Mouse (Mus musculus): ENCODE measurements around the gene Pfkfb3. TPM values are rescaled to one million over a fixed set of nuclear protein-coding genes. Genes with fewer than 3 reads are reported as not detected.

Gene Pfkfb3
- polyA plus RNA-seq, 1 experiment from 2014 or later, result 3.3 TPM

DNA sequence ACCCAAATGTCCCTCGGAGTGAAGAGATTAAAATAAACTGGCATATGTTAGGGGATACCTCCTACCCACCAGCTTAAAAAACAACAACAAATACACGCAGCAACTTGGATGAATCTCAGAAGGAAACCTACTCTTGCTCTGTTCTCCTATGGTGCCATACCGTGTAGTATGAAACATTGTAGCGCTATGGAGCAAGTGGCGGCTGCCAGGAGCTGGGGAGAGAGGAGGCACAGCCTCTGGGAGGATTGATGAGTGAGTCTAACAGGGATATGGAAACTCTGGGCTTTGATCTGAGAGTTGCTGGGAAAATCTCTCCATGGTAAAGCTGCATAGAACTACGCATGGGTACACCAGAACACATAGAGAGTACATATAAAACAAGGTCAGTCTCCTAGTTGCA, 126.3 kb downstream of the Pfkfb3 start:
- no peak overlapping the region for H3K4me2 ChIP-seq (ENCODE audit: low read depth, low read length)
- H3K4me3 ChIP-seq (ENCODE audit: low read depth, low read length), result no peak overlapping the region
- TF ChIP-seq EP300 (IDR thresholded peaks at IDR 0.05; ENCODE audit: low read depth) (no peak), CTCF (IDR thresholded peaks at IDR 0.05; ENCODE audit: low read depth) (no peak)
- DNase-seq (no peak), ATAC-seq (no peak)
- no peaks in the 10 kb centered on the region for H3K9me3 ChIP-seq (ENCODE audit: low read length)
- 84% methylated on average over 6 of the region's 6 CpGs for WGBS (ENCODE audit: insufficient replicate concordance)
- no peaks in the 10 kb centered on the region for H3K36me3 ChIP-seq (replicated peaks; ENCODE audit: insufficient read depth, low read length)
- no peaks in the 10 kb centered on the region for H3K27me3 ChIP-seq (ENCODE audit: insufficient read depth, low read length)
- H3K4me1 ChIP-seq (ENCODE audit: insufficient read depth), result peaks cover 32% of the 10 kb centered on the region
- H3K9ac ChIP-seq (replicated peaks), result no peak overlapping the region
- H3K27ac ChIP-seq (ENCODE audit: low read depth), result no peak overlapping the region

DNA sequence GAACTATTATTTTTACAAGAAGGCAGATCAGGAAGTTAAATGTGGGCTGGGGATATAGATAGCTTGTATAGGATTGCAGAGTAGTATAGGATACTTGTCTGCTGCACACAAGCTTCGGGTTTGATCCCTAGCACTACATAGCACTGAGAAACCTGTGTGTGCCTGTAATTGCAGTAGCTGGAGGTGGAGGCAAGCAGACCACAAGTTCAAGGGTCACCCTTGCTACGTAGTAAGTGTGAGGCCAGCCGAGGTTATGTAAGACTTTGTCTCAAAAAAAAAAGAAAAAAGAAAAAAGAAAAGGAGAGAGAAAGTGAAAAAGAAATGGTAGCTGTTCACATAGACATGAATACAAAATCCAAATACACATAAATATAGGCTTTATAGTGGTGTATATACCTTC, 127.5 kb downstream of the Pfkfb3 start:
- no peaks in the 10 kb centered on the region for H3K27me3 ChIP-seq (ENCODE audit: insufficient read depth, low read length)
- WGBS (ENCODE audit: insufficient replicate concordance), result 17% methylated on average over 3 of the region's 3 CpGs
- TF ChIP-seq CTCF (IDR thresholded peaks at IDR 0.05; ENCODE audit: low read depth) (no peak), EP300 (IDR thresholded peaks at IDR 0.05; ENCODE audit: low read depth) (no peak)
- H3K4me2 ChIP-seq (ENCODE audit: low read depth, low read length), result no peak overlapping the region
- H3K4me1 ChIP-seq (ENCODE audit: insufficient read depth), result peaks cover 32% of the 10 kb centered on the region
- no peaks in the 10 kb centered on the region for H3K36me3 ChIP-seq (replicated peaks; ENCODE audit: insufficient read depth, low read length)
- DNase-seq (no peak), ATAC-seq (no peak)
- H3K9ac ChIP-seq (replicated peaks), result no peak overlapping the region
- no peaks in the 10 kb centered on the region for H3K9me3 ChIP-seq (ENCODE audit: low read length)
- peak overlapping the region; percentile 22; the same call in 1 of the 2 replicates for H3K27ac ChIP-seq (ENCODE audit: low read depth)
- H3K4me3 ChIP-seq (ENCODE audit: low read depth, low read length), result no peak overlapping the region

DNA sequence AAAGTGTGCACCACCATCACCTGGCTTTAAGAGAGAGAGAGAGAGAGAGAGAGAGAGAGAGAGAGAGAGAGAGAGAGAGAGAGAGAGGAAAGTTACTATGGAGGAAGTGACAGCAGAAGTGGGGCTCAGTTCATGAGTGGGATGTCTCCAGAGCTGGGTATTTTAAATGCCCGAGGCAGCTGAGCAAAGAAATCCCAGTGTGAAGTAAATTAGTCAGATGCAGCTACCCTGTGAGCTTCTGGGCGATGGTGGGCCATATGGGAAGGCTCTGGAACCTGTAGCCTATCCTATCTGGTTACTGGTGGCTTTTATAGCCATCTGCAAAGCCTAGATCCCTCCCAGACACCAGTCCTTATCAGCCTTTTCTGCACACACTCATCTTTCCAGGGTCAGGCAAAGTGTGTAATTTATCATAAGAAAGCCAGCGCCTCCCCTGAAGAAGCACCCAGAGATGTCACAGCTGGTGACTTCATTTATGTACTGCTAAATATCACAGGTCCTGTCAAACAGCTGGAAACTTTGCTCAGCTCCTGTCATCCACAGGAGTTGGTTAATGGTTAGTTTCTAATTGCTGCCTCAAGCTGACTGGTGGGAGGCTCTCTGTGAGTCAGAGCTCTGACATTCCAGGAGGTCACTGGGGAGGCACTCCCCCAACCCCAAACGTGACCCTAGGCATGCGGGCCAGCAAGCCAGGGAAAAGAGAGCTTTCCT, 128.3 kb downstream of the Pfkfb3 start:
- peak overlapping the region; percentile 31; the same call in 1 of the 2 replicates for H3K27ac ChIP-seq (ENCODE audit: low read depth)
- peaks cover 30% of the 10 kb centered on the region for H3K4me1 ChIP-seq (ENCODE audit: insufficient read depth)
- H3K4me3 ChIP-seq (ENCODE audit: low read depth, low read length), result no peak overlapping the region
- ATAC-seq (peak; percentile 68), DNase-seq (no peak)
- no peaks in the 10 kb centered on the region for H3K27me3 ChIP-seq (ENCODE audit: insufficient read depth, low read length)
- no peak overlapping the region for H3K4me2 ChIP-seq (ENCODE audit: low read depth, low read length)
- TF ChIP-seq CTCF (IDR thresholded peaks at IDR 0.05; ENCODE audit: low read depth) (no peak), EP300 (IDR thresholded peaks at IDR 0.05; ENCODE audit: low read depth) (peak; percentile 29; the same call in 1 of the 2 replicates)
- no peaks in the 10 kb centered on the region for H3K9me3 ChIP-seq (ENCODE audit: low read length)
- H3K36me3 ChIP-seq (replicated peaks; ENCODE audit: insufficient read depth, low read length), result no peaks in the 10 kb centered on the region
- no peak overlapping the region for H3K9ac ChIP-seq (replicated peaks)
- 33% methylated on average over 5 of the region's 5 CpGs for WGBS (ENCODE audit: insufficient replicate concordance)

DNA sequence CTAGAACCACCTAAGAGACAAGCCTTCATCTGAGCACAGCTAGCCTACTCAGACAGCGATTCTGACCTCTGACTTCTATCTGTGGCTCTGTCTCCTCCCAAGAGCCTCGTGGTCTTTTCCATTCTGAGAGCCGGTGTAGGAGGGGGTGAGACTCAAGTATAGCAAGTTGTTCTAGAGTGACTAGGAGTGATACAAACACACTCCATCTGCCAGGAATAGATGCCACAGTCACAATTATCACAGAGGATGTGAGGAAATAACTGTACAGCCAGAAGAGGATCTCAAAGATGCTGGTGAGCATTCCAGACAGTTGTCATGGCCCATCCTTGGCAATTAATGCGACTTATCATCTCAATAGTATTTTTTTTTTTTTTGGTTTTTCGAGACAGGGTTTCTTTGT, 129.6 kb downstream of the Pfkfb3 start:
- Histone ChIP-seq H3K4me1 (ENCODE audit: insufficient read depth) (peaks cover 19% of the 10 kb centered on the region), H3K27ac (ENCODE audit: low read depth) (no peak overlapping the region), H3K4me2 (ENCODE audit: low read depth, low read length) (no peak overlapping the region), H3K27me3 (ENCODE audit: insufficient read depth, low read length) (no peaks in the 10 kb centered on the region), H3K4me3 (ENCODE audit: low read depth, low read length) (no peak overlapping the region), H3K9me3 (ENCODE audit: low read length) (no peaks in the 10 kb centered on the region), H3K36me3 (replicated peaks; ENCODE audit: insufficient read depth, low read length) (no peaks in the 10 kb centered on the region), H3K9ac (replicated peaks) (no peak overlapping the region)
- TF ChIP-seq EP300 (IDR thresholded peaks at IDR 0.05; ENCODE audit: low read depth) (no peak), CTCF (IDR thresholded peaks at IDR 0.05; ENCODE audit: low read depth) (no peak)
- ATAC-seq, result no peak
- 66% methylated on average over 5 of the region's 5 CpGs for WGBS (ENCODE audit: insufficient replicate concordance)
- DNase-seq, result no peak

GRCm38 (mm10) chr2:11423421-11423820, 130.5 kb downstream of the Pfkfb3 start:
- H3K36me3 ChIP-seq (replicated peaks; ENCODE audit: insufficient read depth, low read length), result no peaks in the 10 kb centered on the region
- H3K9ac ChIP-seq (replicated peaks), result no peak overlapping the region
- no peaks in the 10 kb centered on the region for H3K9me3 ChIP-seq (ENCODE audit: low read length)
- no peak overlapping the region for H3K4me2 ChIP-seq (ENCODE audit: low read depth, low read length)
- H3K27me3 ChIP-seq (ENCODE audit: insufficient read depth, low read length), result no peaks in the 10 kb centered on the region
- no peak overlapping the region for H3K4me3 ChIP-seq (ENCODE audit: low read depth, low read length)
- DNase-seq (no peak), ATAC-seq (no peak)
- peaks cover 11% of the 10 kb centered on the region for H3K4me1 ChIP-seq (ENCODE audit: insufficient read depth)
- no peak for TF ChIP-seq EP300 (IDR thresholded peaks at IDR 0.05; ENCODE audit: low read depth)
- no peak for TF ChIP-seq CTCF (IDR thresholded peaks at IDR 0.05; ENCODE audit: low read depth)
- 90% methylated on average over 2 of the region's 2 CpGs for WGBS (ENCODE audit: insufficient replicate concordance)
- H3K27ac ChIP-seq (ENCODE audit: low read depth), result no peak overlapping the region

DNA sequence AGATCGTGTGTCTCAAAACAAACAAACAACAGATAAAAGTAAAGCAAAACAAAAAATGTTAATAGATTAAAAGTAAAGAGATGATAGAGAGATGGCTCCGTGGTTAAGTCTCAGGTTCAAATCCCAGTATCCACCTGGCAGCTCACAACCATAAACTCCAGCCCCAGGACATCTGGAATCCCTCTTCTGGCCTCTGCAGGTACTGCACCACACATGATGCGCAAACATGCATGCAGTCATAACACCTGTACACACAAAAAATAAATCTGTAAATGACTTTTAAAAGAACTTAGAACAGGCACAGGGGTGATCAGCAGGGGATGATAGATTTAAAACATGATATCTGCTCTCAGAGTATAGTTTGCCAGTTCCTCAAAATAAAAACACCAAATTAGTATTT, 131.5 kb downstream of the Pfkfb3 start:
- Histone ChIP-seq H3K27me3 (ENCODE audit: insufficient read depth, low read length) (no peaks in the 10 kb centered on the region), H3K4me1 (ENCODE audit: insufficient read depth) (peaks cover 11% of the 10 kb centered on the region), H3K9ac (replicated peaks) (no peak overlapping the region), H3K9me3 (ENCODE audit: low read length) (no peaks in the 10 kb centered on the region), H3K36me3 (replicated peaks; ENCODE audit: insufficient read depth, low read length) (no peaks in the 10 kb centered on the region), H3K4me2 (ENCODE audit: low read depth, low read length) (no peak overlapping the region), H3K27ac (ENCODE audit: low read depth) (no peak overlapping the region), H3K4me3 (ENCODE audit: low read depth, low read length) (no peak overlapping the region)
- no peak for ATAC-seq
- TF ChIP-seq CTCF (IDR thresholded peaks at IDR 0.05; ENCODE audit: low read depth), result peak; percentile 47
- TF ChIP-seq EP300 (IDR thresholded peaks at IDR 0.05; ENCODE audit: low read depth), result no peak
- DNase-seq, result no peak
- 83% methylated on average over 3 of the region's 3 CpGs for WGBS (ENCODE audit: insufficient replicate concordance)

Other genes starting within 250 kb of the Pfkfb3 start
- 46.9 and 50.8 TPM in 2 replicates for gene Rbm17, start 50.1 kb upstream of the Pfkfb3 start, polyA plus RNA-seq (2015; fragmentation: Nextera tagmentation; extraction: Ambion mirVana)
- gene Gm17490, start 72.2 kb upstream of the Pfkfb3 start, polyA plus RNA-seq (2015; fragmentation: Nextera tagmentation; extraction: Ambion mirVana), result not detected in 2 replicates
- 0.06 and 0.23 TPM in 2 replicates for gene Il2ra, start 88.7 kb upstream of the Pfkfb3 start, polyA plus RNA-seq (2015; fragmentation: Nextera tagmentation; extraction: Ambion mirVana)
- 23.8 and 31.1 TPM in 2 replicates for gene Il15ra, start 151.2 kb upstream of the Pfkfb3 start, polyA plus RNA-seq (2015; fragmentation: Nextera tagmentation; extraction: Ambion mirVana)
- gene Fbh1, start 223.5 kb upstream of the Pfkfb3 start, polyA plus RNA-seq (2015; fragmentation: Nextera tagmentation; extraction: Ambion mirVana), result 19.9 and 24.3 TPM in 2 replicates
- gene Ankrd16, start 223.8 kb upstream of the Pfkfb3 start, polyA plus RNA-seq (2015; fragmentation: Nextera tagmentation; extraction: Ambion mirVana), result 9.1 and 11.5 TPM in 2 replicates